Mouse (Mus musculus) G1E (cell line): ENCODE data around the gene Ugt1a6a.

ENCODE experiments used
- CTCF ChIP-seq: IDR thresholded peaks from 2 replicates; pipeline ENCODE4 v1.5.1; 2012; ENCODE audit warnings: low read depth, low read length, inconsistent platforms, mixed read lengths
- TAL1 ChIP-seq: conservative IDR thresholded peaks from 2 replicates; pipeline ENCODE4 v1.6.1; 2012; ENCODE audit warnings: low read depth, low read length, inconsistent platforms, mixed read lengths

GRCm38 (mm10) chr1:88223591-88223990, 89.0 kb downstream of the Ugt1a6a start:
- TF ChIP-seq TAL1 (no peak), CTCF (no peak)
